Mouse (Mus musculus) hematopoietic stem cell, adult 5-6 weeks (primary cell): ENCODE data around the gene Nrip1. TPM values are rescaled to one million over a fixed set of nuclear protein-coding genes. Genes with fewer than 3 reads are reported as not detected.

Experiments
- ATAC-seq, 2 experiments: fragments of 125-278 bp in 1 of 2; replicated peaks in 1 of 2; 2 replicates each; pipeline ENCODE4 v1.8.0; 2016 to 2017; ENCODE audit warnings: inconsistent platforms in 2 of 2, mild to moderate bottlenecking in 2 of 2, moderate number of reproducible peaks in 2 of 2, low read depth in 1 of 2, moderate TSS enrichment in 1 of 2; ENCODE audit not compliant: low FRiP score in 2 of 2, poor library complexity in 2 of 2, severe bottlenecking in 2 of 2, insufficient read depth in 1 of 2, low TSS enrichment in 1 of 2
- total RNA-seq: library from RNA; stranded (forward); fragments of 172-1452, 232-1000 nt; gene quantifications from 2 replicates; pipeline ENCODE4 v1.2.3, GENCODE M21; 2017

The Nrip1 gene
- total RNA-seq, 1 experiment from 2014 or later: 66.5 TPM

DNA sequence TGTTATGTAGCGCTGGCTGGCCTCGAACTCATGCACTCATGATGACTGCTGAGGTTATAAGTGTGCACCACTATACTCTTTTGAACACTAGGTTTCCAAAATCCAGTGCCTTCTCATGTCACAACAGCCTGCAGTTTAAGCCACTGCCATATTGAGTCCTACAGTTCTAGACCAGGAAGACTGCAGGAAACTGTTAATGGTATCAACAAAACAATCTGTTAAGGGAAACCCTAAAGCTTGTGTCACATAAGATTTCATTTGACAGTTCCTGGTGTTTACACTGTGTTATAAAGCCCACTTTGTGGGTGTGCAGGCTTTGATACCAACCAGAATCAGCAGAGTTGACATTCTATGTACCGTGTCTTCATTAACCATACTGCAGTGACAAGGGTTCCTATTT lies 3.6 kb upstream of the Nrip1 start:
- ATAC-seq: peak; percentile 15 to 20; a peak in 3 of 4 replicates

DNA sequence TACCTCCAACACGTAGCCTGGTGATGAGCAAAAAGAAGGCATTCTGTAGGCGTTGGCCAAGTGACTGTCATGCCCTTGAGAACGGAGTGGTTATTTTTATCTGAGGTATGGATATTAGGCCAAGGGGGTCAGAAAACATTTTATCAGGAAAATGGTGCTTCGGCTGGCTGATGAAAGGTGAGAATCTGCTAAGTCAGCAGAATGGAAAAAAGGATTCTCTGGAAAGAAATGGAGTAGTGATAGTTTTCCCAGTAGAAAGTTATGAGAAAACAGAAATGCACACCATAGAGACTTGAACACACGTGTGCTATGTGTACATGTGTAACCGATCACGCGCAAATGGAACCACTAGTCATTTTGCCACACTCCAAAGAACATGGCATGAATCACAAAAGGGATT lies 3.0 kb upstream of the Nrip1 start:
- ATAC-seq: no peak

DNA sequence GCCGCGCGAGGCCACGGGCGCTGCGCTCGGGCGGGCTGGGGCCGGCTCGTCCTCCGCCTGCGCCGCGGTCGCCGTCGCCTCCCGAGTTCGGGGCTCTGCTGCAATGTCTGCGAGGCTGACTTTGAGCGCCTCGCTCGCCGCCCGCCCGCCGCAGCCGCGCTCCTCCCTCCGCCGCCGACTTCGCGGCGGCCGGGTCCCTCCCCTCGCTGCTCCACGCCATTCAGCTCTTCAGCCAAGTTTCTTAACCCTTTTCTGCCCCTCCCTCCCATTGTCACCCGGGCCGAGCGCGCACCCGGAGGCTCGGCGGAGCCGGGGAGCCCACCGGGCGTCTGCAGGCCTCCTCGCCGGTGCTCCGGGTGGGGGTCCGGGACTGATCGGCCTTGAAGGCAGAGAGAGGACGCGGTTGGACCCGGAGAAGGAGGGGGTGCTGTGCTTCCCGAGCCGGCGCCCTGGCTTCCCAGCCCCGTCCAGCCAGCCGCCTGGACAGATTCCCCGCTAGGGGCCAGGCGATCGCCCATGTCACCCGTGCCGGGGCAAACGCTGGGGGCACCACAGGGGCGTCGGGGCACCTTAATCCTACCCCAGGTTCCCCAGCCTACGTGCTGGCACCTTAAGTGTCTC lies 576 bp downstream of the Nrip1 start:
- ATAC-seq: peak; percentile 39 to 64

DNA sequence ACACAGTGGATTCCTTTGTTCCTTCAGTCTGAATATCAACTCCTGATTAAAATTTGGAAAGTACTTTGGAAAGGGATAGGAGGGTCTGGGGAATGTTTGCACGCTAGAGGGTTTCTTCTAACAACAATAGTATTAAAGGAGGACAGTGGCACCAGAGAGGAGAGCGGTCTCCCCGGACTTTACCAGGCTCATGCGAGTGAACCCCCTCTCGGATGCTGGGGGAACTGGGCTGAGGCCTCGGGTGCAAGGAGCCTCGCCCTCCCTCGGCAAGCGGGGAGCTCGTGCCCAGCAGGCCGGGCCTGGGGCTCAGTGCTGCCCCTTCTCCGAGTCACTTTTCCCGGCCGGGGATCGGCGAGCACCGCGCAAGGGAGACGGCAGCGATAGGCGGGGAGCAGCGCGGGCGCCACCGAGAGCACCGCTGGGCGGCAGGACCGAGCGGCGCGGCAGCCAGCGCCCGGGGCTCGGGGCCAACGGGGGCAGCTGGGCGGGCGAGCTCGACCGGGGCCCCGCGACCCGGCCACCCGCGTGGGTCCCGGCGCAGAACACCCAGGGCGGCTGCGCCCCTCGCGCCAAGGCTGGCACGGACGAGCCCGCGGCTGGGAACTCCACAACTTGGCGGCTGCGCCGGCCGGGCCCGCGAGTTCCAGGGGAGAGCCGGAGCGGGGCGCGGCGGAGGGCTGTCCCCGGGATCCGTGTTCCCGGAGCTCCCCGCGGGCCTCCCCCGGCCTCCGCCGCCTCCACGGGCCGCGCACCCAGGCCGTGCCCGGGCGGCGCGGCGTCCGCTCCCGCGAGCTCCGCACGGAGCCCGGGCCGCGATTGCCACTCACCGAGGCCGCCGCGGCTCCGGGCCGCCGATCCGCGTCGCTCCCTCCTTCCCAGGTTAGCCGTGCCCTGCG lies 1.3 kb downstream of the Nrip1 start:
- ATAC-seq: peak; percentile 39 to 46

DNA sequence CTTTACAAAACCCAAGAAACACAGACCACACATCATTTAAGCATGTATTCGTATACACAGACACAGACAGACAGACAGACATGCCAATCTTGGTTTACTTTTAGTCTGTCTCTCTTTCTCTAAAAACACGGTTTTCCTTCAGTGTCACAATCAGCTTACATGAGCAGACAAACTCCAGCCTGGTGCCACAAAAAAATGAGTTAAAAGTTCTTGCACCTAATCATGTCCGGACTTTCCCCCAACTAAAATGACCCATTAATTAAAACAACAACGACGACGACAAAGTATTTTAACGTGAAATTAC lies 2.1 kb downstream of the Nrip1 start:
- no peak for ATAC-seq

DNA sequence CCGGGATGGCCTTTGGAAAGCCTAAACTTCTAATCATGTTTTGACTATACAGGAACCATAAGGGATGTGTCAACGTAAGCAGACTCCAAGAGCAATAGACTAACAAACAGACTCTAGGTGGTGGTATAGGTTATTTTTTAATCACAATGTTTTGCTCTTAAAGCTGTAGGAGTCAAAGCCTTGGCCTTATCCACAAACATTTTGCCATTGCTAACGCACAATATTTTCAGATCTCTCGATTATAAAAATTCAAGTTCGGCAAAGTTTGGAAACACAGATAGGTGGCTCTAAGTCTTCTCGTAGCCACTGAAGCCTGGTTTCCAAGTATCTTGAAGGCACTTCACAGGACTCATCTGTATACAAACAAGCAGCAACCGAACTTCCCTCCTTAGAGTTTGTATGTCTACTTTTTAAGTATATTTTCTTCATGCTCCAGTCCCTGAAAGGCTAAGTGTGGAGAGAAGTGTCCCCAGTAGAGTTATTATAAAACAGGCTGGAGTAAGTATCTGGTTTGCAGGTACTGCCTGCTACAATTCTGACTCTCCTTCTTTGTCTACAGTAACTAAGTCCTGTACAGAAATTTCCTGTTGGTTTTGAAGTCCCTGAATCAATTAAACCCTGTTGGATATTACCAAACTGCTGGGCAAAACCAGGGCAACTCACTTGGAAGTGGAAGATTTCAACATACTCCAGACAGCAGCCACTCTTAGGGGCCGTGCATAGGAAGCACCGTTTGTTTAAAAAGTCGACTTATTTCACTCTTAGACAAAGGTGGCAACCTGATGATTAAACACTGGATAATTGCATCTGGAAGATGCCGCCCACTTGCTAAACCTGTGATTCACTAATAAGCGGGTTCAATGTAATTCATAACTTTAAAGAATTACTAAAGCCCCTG lies 2.7 kb downstream of the Nrip1 start:
- no peak; a peak in 1 of 4 replicates for ATAC-seq

DNA sequence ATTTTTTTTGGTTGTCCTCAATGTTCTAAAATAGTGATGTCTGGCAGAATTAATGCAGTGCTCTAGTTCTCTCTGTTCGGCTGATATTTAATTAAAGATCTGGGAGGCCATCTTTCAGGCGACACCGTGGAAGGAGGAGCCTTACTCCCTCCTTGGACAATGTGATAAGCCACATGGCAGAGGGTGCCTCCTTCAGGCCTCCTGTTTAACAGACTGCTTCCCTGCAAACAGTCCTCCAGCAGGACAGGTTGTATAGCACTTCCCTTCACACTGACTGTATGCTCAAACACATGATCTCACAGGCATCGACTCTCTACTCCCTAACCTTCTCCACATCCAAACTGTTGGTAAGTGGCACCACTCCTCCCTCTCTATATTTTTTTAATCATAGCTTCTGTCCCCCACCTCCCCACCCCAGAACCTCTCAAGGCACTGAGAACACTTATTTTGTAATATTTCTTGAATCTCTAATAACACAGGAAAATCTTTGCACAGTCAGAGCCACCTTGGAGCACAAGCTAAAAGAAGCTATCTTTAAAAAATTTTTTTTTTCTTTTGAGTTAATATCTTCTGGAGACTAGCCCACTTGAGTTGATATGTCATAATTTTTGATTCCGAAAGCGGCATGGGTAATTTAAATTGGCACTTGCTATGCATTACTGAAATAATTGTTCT lies 3.4 kb downstream of the Nrip1 start:
- ATAC-seq: peak in 1 of 2 experiments; percentile 16; a peak in 1 of 4 replicates

DNA sequence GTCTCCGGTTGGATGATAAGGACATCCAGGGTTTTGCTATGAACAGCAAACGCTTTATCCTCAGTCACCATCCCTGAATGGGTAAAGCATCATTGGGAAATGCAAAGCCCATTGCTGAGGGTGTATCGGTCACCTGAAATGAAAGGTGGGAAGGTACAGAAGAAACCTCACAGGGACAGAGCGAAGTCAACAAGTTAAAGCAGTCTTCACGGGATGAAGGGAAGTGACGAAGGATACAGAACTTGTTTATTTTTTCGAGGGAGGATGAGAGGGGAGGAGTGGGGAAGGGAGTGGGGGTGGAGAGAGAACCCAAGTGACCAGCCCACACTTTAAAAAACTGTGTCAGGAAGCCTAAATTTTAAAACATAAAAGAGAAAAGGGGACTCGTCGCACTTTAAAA lies 4.4 kb downstream of the Nrip1 start:
- no peak for ATAC-seq

DNA sequence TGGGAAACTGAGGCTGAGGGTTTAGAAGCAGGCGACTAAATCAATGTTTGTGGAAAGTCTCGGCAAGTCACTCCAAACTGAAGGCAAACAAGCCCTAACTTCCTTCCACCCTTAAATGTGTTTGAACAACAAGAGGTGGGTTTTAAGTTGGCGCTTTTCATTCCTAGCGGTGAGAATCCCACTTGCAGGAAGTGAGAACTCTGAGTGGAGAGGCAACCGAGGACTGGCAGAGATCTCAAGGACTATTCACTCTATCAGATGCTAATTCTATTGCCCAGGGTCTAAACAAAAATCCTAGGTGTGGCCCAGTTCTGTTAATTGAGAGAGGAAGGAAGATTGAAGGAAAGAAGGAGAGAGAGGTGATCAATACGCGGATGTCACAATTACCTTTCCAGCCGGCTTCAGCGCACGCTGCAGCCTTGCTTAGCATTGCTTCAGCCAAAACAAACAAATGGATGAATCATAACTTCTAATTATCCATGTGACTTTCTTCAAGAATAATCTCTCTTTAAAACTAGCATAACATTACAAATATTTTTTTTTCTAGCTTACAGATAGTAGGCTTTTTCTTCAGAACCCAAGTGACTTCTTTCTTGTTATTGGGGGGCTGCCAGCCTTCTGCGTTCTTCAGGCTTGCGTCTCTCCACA lies 6.2 kb downstream of the Nrip1 start:
- no peak for ATAC-seq

DNA sequence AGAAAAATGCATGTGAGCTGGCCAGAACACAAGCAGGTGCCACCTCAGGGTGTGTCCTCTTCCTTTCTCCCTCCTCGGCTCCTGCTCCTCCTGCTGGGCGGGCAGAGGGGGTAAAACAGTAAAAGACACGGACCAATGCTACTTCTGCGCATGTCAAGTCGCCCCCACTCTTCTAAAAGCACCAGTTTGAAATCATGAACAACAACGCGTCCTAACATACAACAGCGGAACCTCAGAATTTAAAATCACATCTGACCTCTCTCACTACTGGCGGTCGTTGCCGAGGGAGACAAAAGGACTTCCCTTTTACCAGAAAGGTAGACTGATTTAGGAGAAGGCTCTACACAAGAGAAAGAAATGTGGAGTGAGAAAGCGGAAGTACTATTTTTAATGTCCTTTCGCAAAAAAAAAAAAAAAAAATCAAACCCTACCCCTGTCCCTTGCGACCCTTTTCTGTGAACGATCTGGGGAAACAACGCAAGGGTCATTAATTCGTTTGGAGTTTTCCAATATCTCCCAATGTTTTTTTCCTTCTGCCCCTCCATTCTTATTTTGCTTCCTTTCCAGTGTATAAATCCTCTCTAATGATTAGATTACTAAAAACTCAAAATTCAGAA lies 7.7 kb downstream of the Nrip1 start:
- ATAC-seq: peak; percentile 57 to 65

DNA sequence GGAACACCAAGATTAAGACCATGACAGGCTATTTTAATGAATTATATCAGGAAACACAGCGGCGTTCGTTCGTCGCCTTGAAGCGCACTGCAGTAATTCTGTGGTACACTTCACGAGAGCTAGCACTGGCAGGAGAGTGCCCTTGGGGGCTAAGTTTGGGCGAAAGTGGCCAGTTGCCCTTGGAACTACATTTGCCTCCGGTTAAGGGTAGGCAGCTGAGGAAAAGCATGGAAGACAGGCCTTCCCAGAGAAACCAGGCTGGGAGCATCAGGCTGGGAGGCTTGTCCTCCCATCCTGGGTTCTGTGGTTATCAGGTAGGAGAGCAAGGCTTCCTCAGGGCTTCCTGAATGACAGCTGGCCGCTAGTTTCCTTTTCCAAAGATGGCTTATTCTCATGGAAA lies 8.4 kb downstream of the Nrip1 start:
- ATAC-seq: no peak

DNA sequence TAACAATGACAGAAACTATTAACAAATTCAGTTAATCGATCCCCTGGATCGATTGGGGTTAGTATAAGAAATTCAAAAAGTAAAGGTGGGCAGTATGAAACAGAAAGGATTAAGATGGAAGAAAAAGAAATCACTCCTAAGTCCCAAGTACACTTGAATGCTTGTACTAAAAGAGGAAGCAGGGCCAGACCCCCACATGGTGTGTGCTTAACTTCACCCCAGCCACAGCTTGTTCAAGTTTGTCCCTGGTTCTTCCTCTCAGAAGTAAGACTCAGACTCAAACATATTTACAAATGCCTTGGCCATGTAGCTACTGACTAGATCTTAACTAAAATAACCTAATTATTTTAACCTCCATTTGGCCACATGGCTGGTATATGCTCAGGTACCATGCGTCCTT lies 10.0 kb downstream of the Nrip1 start:
- peak; percentile 50 to 68; a peak in 3 of 4 replicates for ATAC-seq

DNA sequence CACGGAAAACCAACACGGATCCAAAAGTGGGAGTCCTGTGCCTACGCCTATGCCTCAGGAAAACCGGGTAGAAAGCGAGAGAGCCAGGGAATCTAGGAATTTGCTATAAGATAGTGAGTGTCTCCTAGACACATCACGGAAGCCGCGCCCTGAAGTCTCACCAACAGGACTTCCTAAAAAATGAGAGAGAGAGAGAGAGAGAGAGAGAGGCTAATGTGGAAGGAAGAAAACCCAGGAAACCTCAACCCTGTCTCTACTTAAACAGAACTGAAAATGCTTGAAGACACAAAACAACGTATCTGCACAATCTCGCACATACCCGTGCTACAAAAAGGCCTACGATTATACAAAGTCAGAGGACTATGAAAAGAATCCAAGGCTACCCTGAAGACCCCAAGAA lies 10.6 kb downstream of the Nrip1 start:
- peak; percentile 14 to 24; a peak in 1 of 4 replicates for ATAC-seq

DNA sequence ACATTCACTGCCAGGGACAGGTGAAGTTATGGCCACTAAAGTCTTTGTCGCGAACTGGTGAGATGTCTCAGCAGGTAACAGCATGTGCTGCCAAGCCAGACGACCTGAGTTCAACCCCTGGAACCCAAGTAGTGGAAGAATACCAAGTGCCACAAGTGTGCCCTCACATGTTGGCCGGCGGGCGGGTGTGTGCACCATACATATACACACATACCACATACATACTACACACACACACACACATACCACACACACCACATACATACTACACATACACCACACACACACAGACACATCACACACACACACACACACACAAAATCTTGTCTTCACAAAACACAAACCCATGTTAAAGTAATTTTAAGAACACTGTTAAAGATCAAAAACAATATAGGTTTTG lies 13.2 kb downstream of the Nrip1 start:
- ATAC-seq: no peak

DNA sequence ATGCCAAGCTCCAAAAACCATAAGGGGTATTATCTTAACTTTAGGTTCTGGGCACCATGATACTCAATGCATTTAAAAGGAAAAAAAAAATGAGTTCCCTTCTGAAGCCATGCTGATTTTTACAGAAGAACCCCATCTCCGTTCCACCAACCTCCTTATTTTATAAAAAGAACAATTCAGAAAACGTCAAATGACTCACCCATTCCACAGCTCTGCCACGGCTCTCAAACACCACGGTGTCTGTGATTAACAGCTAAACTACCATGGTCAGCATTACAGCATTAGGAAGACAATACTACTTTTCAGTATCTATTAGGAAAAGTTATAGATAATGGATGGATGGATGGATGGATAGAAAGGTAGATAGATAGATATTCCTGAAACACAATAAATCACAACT lies 14.9 kb downstream of the Nrip1 start:
- no peak for ATAC-seq

DNA sequence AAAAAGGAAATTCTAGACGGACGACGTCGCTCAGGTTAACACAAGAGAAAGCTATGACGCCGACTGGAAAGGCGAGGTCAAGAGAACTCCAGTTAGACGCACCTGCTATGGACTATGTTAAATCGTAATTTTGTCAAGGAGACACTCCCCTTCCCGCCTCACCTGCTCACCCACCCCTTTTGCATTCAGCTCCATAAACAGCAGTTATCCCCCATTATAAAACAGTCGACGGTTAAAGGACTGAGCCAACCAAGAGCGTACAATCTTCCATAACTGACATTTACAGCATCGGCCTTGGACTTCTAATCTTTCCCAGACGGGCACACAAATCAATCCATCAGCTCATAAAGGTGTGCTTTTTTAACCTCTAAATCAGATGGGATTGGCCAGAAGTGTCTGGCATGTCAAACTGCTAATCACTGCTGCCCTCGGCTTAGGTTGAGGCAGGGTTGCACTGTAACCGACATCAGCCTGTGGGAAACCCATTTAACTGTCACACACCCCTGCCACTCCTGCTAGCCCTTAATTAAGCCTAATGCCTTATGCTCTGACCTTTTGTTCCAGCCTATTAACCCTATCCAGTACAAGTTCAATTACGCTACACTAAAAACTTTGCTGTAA lies 15.4 kb downstream of the Nrip1 start:
- no peak for ATAC-seq
